Mouse (Mus musculus): ENCODE results near the gene Mtor. TPM values are rescaled to one million over a fixed set of nuclear protein-coding genes. Genes with fewer than 3 reads are reported as not detected.

Mtor gene
- polyA plus RNA-seq, 1 experiment from 2014 or later, result 11.7 TPM

- Histone ChIP-seq H3K9ac (no peak overlapping the region), H3K27me3 (replicated peaks) (no peaks in the 10 kb centered on the region), H3K4me1 (no peaks in the 10 kb centered on the region), H3K36me3 (peaks cover 97% of the 10 kb centered on the region), H3K9me3 (no peaks in the 10 kb centered on the region), H3K27ac (replicated peaks) (no peak overlapping the region), H3K4me3 (no peak overlapping the region), H3K4me2 (no peak overlapping the region)
- 78% methylated on average over 4 of the region's 4 CpGs for WGBS
- no peak for ATAC-seq (ENCODE audit: extremely low read depth, insufficient number of reproducible peaks, low FRiP score, low TSS enrichment)
These were observed 100.7 kb downstream of the Mtor start for GRCm38 (mm10) chr4:148549106-148549505.

- Histone ChIP-seq H3K27ac (replicated peaks) (peak overlapping the region; percentile 87), H3K4me1 (peaks cover 8% of the 10 kb centered on the region), H3K9ac (peak overlapping the region; percentile 90), H3K27me3 (replicated peaks) (no peaks in the 10 kb centered on the region), H3K9me3 (no peaks in the 10 kb centered on the region), H3K36me3 (peaks cover 74% of the 10 kb centered on the region), H3K4me3 (peak overlapping the region; percentile 77), H3K4me2 (peak overlapping the region; percentile 82)
- WGBS, result 24% methylated on average over 6 of the region's 6 CpGs
- no peak for ATAC-seq (ENCODE audit: extremely low read depth, insufficient number of reproducible peaks, low FRiP score, low TSS enrichment)
These were observed 109.4 kb downstream of the Mtor start for GRCm38 (mm10) chr4:148557766-148558165.

- Histone ChIP-seq H3K4me1 (peaks cover 8% of the 10 kb centered on the region), H3K4me3 (peak within 1 kb of the TSS; percentile 77), H3K36me3 (peaks cover 74% of the 10 kb centered on the region), H3K9me3 (no peaks in the 10 kb centered on the region), H3K4me2 (peak within 1 kb of the TSS; percentile 82), H3K9ac (peak within 1 kb of the TSS; percentile 90), H3K27ac (replicated peaks) (peak within 1 kb of the TSS; percentile 87), H3K27me3 (replicated peaks) (no peaks in the 10 kb centered on the region)
- peak; percentile 72 for ATAC-seq (ENCODE audit: extremely low read depth, insufficient number of reproducible peaks, low FRiP score, low TSS enrichment)
- WGBS, result under 1% methylated on average over 58 of the region's 63 CpGs
These were observed 110.0 kb downstream of the Mtor start, which contains the start of gene Exosc10 for GRCm38 (mm10) chr4:148558297-148559000. Gene Exosc10, plus strand, starts transcription at chr4:148558429.

GRCm38 (mm10) chr4:148562676-148563075 is 114.3 kb downstream of the Mtor start:
- Histone ChIP-seq H3K9me3 (no peaks in the 10 kb centered on the region), H3K4me1 (peaks cover 7% of the 10 kb centered on the region), H3K4me3 (no peak overlapping the region), H3K9ac (no peak overlapping the region), H3K27ac (replicated peaks) (no peak overlapping the region), H3K27me3 (replicated peaks) (no peaks in the 10 kb centered on the region), H3K36me3 (peaks cover 78% of the 10 kb centered on the region), H3K4me2 (no peak overlapping the region)
- WGBS, result 90% methylated on average over 17 of the region's 17 CpGs
- ATAC-seq (ENCODE audit: extremely low read depth, insufficient number of reproducible peaks, low FRiP score, low TSS enrichment), result no peak

- H3K4me2 ChIP-seq, result no peak overlapping the region
- H3K9ac ChIP-seq, result no peak overlapping the region
- no peaks in the 10 kb centered on the region for H3K9me3 ChIP-seq
- H3K27me3 ChIP-seq (replicated peaks), result no peaks in the 10 kb centered on the region
- ATAC-seq (ENCODE audit: extremely low read depth, insufficient number of reproducible peaks, low FRiP score, low TSS enrichment), result no peak
- peaks cover 4% of the 10 kb centered on the region for H3K4me1 ChIP-seq
- no peak overlapping the region for H3K27ac ChIP-seq (replicated peaks)
- whole genome bisulfite sequencing, result 91% methylated on average over 12 of the region's 12 CpGs
- H3K36me3 ChIP-seq, result peaks cover 87% of the 10 kb centered on the region
- H3K4me3 ChIP-seq, result no peak overlapping the region
These were observed 115.2 kb downstream of the Mtor start for GRCm38 (mm10) chr4:148563595-148563994.

GRCm38 (mm10) chr4:148570138-148570537 is 121.7 kb downstream of the Mtor start:
- no peaks in the 10 kb centered on the region for H3K4me1 ChIP-seq
- no peak overlapping the region for H3K4me3 ChIP-seq
- H3K4me2 ChIP-seq, result no peak overlapping the region
- ATAC-seq (ENCODE audit: extremely low read depth, insufficient number of reproducible peaks, low FRiP score, low TSS enrichment), result no peak
- peaks cover 99% of the 10 kb centered on the region for H3K36me3 ChIP-seq
- 85% methylated on average over 10 of the region's 10 CpGs for WGBS
- no peaks in the 10 kb centered on the region for H3K27me3 ChIP-seq (replicated peaks)
- H3K27ac ChIP-seq (replicated peaks), result no peak overlapping the region
- no peaks in the 10 kb centered on the region for H3K9me3 ChIP-seq
- H3K9ac ChIP-seq, result no peak overlapping the region

GRCm38 (mm10) chr4:148570693-148571295 is 122.4 kb downstream of the Mtor start:
- Histone ChIP-seq H3K9me3 (no peaks in the 10 kb centered on the region), H3K27ac (replicated peaks) (no peak overlapping the region), H3K4me2 (no peak overlapping the region), H3K4me3 (no peak overlapping the region), H3K36me3 (peaks cover 99% of the 10 kb centered on the region), H3K9ac (no peak overlapping the region), H3K27me3 (replicated peaks) (no peaks in the 10 kb centered on the region), H3K4me1 (no peaks in the 10 kb centered on the region)
- 95% methylated on average over 9 of the region's 9 CpGs for WGBS
- ATAC-seq (ENCODE audit: extremely low read depth, insufficient number of reproducible peaks, low FRiP score, low TSS enrichment), result no peak

- no peaks in the 10 kb centered on the region for H3K27me3 ChIP-seq (replicated peaks)
- ATAC-seq (ENCODE audit: extremely low read depth, insufficient number of reproducible peaks, low FRiP score, low TSS enrichment), result no peak
- H3K27ac ChIP-seq (replicated peaks), result no peak overlapping the region
- H3K4me2 ChIP-seq, result no peak overlapping the region
- no peaks in the 10 kb centered on the region for H3K9me3 ChIP-seq
- H3K36me3 ChIP-seq, result peaks cover 99% of the 10 kb centered on the region
- H3K9ac ChIP-seq, result no peak overlapping the region
- no peaks in the 10 kb centered on the region for H3K4me1 ChIP-seq
- 72% methylated on average over 7 of the region's 7 CpGs for WGBS
- H3K4me3 ChIP-seq, result no peak overlapping the region
These were observed 124.8 kb downstream of the Mtor start for GRCm38 (mm10) chr4:148573222-148573621.

GRCm38 (mm10) chr4:148580765-148581164 is 132.4 kb downstream of the Mtor start:
- Histone ChIP-seq H3K36me3 (peaks cover 77% of the 10 kb centered on the region), H3K4me1 (peaks cover 7% of the 10 kb centered on the region), H3K9ac (no peak overlapping the region), H3K27ac (replicated peaks) (no peak overlapping the region), H3K4me3 (no peak overlapping the region), H3K4me2 (no peak overlapping the region), H3K9me3 (no peaks in the 10 kb centered on the region), H3K27me3 (replicated peaks) (no peaks in the 10 kb centered on the region)
- ATAC-seq (ENCODE audit: extremely low read depth, insufficient number of reproducible peaks, low FRiP score, low TSS enrichment), result no peak
- 77% methylated on average over 9 of the region's 9 CpGs for WGBS

- H3K4me3 ChIP-seq, result no peak overlapping the region
- WGBS, result 86% methylated on average over 5 of the region's 5 CpGs
- H3K4me1 ChIP-seq, result peaks cover 7% of the 10 kb centered on the region
- H3K36me3 ChIP-seq, result peaks cover 71% of the 10 kb centered on the region
- ATAC-seq (ENCODE audit: extremely low read depth, insufficient number of reproducible peaks, low FRiP score, low TSS enrichment), result no peak
- H3K4me2 ChIP-seq, result no peak overlapping the region
- no peaks in the 10 kb centered on the region for H3K9me3 ChIP-seq
- H3K27ac ChIP-seq (replicated peaks), result no peak overlapping the region
- H3K9ac ChIP-seq, result no peak overlapping the region
- H3K27me3 ChIP-seq (replicated peaks), result no peaks in the 10 kb centered on the region
These were observed 133.0 kb downstream of the Mtor start for GRCm38 (mm10) chr4:148581422-148581821.

- H3K9ac ChIP-seq, result no peak overlapping the region
- no peak overlapping the region for H3K4me2 ChIP-seq
- H3K27me3 ChIP-seq (replicated peaks), result no peaks in the 10 kb centered on the region
- H3K4me1 ChIP-seq, result peaks cover 7% of the 10 kb centered on the region
- H3K27ac ChIP-seq (replicated peaks), result no peak overlapping the region
- 27% methylated on average over 4 of the region's 4 CpGs for WGBS
- peaks cover 52% of the 10 kb centered on the region for H3K36me3 ChIP-seq
- H3K4me3 ChIP-seq, result no peak overlapping the region
- ATAC-seq (ENCODE audit: extremely low read depth, insufficient number of reproducible peaks, low FRiP score, low TSS enrichment), result no peak
- H3K9me3 ChIP-seq, result no peaks in the 10 kb centered on the region
These were observed 134.8 kb downstream of the Mtor start for GRCm38 (mm10) chr4:148583257-148583656.

- Histone ChIP-seq H3K4me1 (peaks cover 17% of the 10 kb centered on the region), H3K27me3 (replicated peaks) (no peaks in the 10 kb centered on the region), H3K4me2 (no peak overlapping the region), H3K4me3 (no peak overlapping the region), H3K9ac (no peak overlapping the region), H3K9me3 (no peaks in the 10 kb centered on the region), H3K27ac (replicated peaks) (no peak overlapping the region), H3K36me3 (peaks cover 19% of the 10 kb centered on the region)
- WGBS, result 65% methylated on average over 9 of the region's 9 CpGs
- no peak for ATAC-seq (ENCODE audit: extremely low read depth, insufficient number of reproducible peaks, low FRiP score, low TSS enrichment)
These were observed 138.2 kb downstream of the Mtor start for GRCm38 (mm10) chr4:148586648-148587047.

All from heart, embryonic 13.5 days (tissue).